Mouse (Mus musculus) frontal cortex, postnatal 25 days (tissue): Measurements from ENCODE around the gene Mov10.
"Not testable (repeated sequence)": the region's sequence is repeated elsewhere in the genome, so short reads cannot be mapped to it uniquely, and the experiment has no call there.

ENCODE experiments used
- DNase-seq, 2 experiments: peaks; one replicate each; pipeline ENCODE4 v3.0.0; 2022; ENCODE audit warnings: low spot score in 2 of 2

Gene Mov10

DNA sequence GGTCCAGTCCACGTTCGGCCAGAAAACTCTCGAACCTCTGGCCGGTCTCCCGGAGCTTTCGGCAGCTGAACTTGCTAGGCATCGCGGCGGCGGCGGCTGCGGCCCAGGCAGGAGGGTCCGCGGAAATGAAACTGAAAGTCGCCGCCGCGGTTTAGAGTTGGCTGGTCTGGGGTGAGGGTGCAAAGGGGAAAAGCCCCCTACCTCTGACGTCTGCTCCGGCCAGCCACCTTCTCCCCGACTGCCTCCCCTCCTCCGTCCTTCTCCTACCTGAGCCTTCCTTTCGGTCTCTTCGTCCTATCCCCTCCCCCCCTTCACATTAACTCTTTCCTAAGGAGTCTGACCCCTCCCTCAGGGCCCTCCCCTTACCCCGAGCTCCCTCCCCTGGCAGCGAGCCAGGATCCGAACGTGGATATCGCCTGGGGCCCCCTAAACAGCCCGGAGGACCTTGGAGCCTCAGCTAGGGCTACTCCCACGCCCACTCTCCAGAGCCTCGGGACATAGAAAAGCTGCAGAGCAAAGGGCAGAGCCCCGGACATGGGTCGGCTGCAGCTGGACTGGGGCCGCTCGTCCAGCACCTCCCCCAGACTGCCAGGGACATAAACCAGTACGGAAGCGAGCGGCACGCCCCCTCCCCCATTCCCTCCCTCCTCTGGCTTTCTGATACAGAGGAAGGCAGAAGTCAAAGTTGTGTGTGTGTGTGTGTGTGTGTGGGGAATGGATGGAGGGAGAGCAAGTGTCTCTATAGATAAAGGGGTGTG lies at the start of gene Mov10:
TSS of gene Mov10 (minus strand) at position 573 of the 758 bp plus-strand sequence.
- peak in 1 of 2 experiments; percentile 25 for DNase-seq

DNA sequence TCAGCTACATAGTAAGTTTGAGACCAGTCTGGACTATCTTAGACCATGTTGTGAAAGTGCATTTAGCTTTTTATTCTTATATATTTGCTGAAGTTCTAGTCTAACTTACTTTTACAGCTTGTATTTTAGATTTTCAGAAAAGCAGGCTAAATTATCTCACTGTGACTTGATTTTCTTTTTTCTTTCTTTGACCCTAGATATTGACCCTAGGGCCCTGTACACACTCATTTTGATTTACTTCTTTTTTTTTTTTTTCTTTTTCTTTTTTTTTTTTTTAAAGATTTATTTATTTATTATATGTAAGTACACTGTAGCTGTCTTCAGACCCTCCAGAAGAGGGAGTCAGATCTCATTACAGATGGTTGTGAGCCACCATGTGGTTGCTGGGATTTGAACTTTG lies 48.3 kb upstream of the Mov10 start:
- not testable (repeated sequence) for DNase-seq

DNA sequence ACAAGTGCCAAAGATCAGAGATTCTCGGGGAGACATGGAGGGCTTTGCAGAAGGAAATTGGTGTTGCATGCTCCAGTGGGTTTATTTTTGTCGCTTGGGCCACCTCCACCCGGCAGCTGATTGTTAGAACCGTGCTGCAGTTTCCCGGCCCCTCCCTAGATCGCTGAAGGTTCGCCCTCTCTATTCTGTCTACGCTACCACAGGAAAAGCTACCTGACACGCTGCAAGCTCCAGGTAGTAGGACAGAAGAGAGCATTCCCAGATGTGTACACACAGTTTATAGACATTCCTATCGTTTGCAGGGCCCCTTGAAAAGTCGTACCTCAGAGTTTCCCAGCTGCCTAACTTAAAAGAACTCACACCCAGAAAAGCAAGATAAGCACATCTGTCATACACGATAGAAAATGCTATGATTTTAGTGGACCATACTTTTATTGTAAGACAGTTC lies 47.0 kb upstream of the Mov10 start:
- no peak for DNase-seq

DNA sequence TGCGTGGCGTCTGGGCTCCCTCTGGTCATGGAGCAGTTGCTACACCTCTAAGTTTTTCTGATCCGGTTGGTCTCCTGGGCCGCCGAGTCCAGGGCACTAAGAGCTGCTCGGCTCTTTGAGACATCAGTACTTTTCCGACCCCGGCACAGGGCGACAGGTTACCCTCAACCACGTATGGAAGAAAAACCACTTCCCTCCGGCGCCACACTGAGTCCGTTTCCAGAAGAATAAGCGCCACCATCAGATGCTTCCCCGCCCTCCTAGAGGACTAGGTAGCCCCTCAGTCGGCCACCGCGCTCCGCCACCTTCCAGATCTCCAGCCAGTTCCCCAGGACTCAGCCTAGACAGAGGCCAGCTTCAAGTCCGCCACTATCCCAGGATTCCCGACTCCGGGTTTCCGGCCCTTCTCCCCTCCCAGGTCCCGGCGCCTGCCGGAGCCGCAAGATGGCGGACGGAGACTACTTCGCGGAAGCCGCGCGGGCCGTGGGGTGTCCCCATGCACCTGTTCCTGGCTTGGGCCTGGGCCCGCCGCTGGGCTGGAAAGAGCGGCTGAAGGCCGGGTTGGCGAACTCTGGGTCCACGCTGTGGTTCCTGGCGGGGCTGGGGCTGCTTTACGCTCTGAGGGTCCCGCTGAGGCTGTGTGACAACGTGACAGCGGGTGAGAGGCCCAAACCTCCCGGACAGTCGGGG lies 46.4 kb upstream of the Mov10 start:
- peak; percentile 81 to 82 for DNase-seq

DNA sequence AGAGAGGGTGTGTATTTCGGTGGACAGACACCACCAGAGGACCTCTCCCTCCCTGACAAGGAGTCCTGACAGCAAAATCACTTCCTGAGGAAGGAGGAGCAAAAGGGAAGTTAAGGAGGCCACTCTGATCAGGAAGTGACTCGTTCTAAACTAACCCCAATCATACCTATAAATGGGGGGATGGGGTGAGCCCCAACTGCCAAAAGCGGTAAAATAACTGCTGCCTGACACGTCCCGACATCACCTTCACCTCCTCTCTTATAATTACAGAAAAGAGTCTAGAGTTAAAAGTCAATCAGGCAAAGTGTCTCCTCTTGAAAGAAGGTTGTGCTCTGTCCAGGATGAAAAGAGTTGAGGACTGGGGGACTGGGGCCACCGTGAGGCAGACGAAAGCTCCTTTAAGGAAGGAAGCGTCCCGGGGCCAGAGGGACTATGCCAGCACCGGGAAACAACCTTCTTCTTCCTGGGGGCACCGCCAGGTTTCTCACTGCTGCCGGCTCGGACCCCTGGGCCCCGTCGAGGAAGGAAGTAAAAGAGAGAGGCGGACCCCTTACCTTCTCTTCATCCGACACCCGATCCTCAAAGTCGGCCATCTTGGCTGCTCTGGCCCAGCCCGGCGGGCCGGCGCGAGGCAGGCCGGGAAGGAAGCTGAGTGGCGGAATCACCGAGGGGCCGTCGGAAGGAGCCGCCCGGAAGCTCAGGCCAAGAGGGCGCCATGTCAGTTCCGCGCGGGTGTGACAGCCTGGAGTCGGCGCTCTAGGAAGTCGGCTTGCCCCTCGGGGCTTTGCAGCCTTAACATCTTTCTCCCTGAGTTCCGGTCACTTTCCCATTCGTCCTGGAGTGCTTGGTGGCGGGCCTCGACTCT lies 45.7 kb upstream of the Mov10 start, which contains the start of the genes St7l and Capza1:
TSS of gene St7l (plus strand) at position 220 of the 865 bp plus-strand sequence.
TSS of gene Capza1 (minus strand) at position 720 of the 865 bp plus-strand sequence.
- peak; percentile 77 to 82 for DNase-seq

DNA sequence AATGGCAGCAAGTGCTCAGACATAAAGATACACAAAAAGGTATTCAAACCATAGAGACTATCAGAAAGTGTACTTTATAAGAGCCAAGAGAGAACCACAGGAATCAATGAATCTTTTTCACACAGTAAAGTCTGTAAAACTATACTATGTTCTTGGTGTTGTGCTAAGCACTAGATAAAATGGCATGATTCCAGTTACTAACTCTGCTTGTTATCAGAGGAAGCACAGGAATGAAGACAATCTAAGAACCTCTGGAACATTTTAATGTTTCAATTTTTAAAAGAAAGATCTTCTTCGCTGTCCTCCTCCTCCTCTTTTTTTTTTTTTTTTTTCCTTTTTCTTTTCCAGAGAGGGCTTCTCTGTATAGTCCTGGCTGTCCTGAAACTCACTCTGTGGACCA lies 40.2 kb upstream of the Mov10 start:
- DNase-seq: no peak

DNA sequence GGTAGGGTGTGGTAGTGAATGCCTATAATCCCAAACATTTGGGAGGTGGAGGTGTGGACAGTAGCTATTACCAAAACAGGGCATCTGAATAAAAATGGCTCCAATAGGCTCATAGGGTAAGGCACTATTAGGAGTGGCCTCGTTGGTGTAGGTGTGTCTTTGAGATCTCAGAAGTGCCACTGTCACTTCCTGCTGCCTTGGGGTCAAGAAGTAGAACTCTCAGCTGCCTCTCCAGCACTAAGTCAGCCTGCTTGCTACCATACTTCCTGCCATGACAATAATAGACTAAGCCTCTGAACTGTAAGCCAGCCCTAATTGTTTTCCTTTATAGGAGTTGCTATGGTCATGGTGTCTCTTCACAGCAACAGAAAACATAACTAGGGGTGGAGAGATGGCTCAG lies 37.7 kb upstream of the Mov10 start:
- no peak for DNase-seq

DNA sequence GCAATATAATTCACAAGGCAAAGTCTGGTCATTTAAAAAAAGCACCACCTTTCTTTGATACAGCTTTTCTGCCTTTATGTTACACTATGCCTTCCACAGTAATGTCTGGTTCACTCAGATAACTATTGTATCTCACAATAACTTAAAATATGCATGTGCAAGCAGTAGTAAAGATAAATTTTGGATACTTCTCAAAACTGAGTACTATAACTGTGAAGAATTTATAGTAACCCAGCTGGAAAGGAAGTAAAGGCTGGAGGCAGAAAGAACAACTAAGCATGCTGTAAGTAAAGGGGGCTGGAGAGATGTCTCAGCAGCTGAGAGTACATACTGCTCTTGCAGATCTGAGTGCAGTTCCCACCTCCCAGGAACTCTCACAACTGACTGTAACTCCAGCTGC lies 36.5 kb upstream of the Mov10 start:
- DNase-seq: no peak

DNA sequence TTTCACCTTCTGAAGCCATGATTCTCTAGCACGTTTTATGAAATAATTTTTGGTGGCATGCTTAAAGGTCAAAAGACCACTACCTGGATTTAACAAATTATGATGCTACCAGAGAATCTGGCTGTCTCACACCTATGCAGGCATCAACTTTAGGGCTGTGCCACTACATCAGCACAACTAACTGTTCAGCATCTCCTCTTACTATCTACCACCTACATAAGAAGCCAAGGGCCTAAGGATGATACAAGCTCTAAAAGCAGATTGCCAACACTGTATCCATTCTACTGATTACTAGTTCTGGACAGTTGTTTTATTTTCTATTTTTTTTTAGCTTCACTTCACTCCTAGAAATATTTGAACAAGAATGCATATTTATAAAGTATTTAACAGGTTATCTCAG lies 36.1 kb upstream of the Mov10 start:
- no peak for DNase-seq

DNA sequence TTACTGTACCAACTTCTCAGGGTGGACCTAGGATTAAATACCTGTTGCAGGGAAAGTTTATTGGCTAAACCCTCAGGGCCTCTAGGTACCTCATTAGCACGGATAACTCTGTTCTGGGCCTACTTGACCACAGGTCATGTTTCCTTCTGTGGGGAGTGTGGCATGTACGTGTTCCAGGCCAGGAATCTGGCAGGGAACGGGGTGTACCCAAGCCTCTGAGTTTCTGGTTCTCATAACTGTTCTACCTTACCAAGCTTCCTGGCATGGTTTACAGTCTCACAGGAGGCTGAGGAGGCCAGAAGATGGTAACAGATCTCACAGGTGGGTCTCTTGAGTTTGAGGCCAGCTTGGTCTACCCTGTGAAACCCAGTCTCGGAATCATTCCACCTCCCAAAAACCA lies 28.2 kb upstream of the Mov10 start:
- no peak for DNase-seq

DNA sequence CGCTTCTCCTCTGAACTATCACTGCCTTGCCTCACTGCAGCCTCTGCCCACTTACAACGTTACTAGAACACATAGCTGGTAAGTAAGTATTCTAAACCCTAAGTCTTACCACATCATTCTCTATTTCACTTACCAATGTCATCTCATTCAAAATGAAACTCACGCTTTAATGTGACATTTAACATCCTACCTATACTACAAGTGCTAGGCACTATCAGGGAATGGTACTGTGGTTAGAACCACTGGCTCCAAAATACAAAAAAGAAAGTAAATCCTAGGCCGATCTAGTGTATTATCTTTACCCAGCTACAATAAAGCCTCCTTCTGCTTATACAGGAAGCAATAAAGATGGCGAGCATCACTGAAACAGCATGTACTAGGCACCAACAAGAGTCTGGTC lies 22.7 kb upstream of the Mov10 start:
- DNase-seq: no peak

DNA sequence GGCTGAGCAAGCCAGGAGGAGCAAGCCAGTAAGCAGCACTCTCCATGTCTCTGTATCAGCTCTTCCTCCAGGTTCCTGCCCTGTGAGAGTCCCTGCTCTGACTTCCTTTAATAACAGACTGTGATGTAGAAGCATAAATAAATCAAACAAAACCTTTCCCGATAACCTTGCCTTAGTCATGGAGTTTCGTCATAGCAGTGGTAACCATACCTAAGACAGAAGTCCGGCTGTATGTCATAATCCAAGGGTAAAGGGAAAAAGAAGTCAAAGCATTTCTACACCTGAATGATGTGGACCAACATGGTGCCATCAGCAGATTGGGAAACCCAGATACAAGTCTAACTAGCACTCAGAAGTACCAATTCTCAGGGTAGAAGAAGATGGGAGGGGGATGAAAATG lies 17.4 kb upstream of the Mov10 start:
- no peak for DNase-seq

DNA sequence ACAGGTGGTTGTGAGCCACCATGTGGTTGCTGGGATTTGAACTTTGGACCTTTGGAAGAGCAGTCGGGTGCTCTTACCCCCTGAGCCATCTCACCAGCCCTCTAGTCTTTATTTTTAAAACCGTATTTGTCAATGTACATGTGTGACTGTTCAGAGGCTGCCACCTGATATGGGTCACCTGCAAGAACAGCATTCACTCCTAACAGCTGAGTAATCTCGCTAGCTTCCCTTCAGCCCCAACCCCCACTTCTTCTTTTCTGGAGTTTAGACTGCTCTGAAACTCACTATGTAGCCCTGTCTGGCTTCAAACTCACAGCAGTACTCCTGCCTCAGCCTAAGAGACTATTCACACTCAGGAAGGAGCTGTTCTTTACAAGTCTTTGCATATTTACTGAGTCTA lies 4.0 kb upstream of the Mov10 start:
- no peak for DNase-seq

DNA sequence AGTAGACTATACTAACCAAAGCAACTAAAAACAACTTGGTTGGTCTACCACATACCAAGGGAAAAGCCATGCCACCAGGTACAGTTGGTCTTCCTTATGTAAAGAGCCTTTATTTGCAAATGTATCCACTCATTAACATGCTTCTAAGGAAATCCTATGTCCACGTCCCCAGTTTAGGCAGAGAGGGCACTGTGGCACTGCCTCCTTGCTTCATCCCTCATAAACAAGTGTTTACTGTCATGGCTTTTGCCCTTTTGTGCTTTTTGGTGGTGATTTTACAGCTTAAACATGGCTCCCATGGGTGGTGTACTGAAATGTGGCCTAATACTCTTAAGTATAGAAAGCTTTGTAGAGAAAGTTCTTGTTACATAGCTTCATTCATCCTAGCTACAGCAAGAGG lies 2.1 kb upstream of the Mov10 start:
- DNase-seq: no peak

DNA sequence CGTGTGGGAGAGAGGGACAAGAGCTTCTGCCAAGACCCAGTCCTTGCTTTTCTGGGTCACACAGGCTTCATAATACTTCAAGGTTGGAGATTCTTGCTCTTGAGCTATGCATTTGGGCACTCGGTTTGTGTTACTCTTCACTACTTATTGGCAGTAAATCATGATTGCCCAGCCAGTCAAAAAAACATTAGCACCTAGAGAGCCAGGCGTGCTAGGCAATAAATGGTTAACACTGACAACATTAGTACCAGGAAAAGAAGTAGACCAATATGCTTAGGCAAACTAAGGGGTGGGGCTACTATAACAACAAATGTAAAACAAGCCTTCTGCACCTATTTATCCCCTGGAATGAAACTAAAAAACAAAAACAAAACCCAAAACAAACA lies 379 bp upstream of the Mov10 start:
- no peak for DNase-seq

DNA sequence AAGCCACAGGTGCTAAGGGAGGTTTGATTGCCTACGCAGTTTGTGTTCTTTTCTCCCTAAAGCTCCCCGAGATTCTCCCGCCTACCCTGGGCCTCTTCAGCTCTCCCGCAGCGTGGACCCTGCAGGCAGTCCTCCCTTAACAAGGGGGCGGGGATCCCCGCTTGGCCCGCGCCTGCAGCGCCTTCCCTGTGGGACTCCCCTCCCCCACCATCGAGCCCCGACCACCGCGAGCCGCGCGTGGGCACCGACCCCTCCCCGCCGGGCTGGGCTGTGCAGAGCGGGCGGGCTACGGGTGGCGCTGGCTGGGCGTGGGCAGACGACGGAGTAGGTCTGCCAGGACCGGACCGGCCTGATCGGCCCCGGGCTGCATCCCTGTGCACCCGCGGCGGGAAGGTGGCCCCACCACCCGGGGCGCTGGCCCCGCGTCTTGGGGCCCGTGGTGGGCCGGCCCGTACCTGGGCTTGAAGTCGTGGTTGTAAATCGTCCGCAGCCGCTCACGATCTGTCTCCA lies 827 bp downstream of the Mov10 start:
- DNase-seq: peak in 1 of 2 experiments; percentile 28

DNA sequence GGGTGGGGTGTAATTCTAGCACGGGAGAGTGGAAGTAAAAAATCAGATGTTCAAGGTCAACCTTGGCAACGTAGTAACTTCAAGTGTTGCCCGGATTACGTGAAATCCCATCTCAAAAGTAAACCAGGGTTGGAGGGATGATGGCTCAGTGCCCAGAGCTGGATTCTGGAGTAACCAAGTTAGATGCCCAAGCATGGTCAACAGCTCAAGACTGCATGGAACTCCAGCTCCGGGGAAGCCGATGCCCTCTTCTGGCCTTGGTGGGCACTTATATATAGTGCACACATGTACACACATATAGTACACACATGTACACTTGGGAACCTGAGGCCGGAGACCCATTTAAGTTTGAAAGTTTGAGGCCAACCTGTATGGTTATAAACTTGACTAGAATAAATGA lies 2.2 kb downstream of the Mov10 start:
- no peak for DNase-seq

DNA sequence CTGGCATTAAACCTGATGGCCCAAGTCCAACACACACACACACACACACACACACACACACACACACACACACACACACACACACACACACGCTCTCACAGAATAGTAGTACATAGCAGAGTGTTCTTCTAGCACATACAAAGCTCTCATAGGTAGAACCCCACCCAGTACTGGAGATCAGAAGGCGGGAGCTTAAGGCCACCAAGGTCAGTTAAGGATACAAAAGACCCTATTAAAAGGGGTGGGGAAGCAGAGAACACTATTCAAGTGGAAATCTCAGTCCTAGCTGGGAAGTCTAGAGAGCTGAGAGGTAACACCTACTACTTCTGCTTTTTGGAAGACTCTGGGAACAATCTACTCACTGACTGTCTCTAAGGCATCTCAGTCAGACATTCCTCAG lies 3.0 kb downstream of the Mov10 start:
- no peak for DNase-seq

DNA sequence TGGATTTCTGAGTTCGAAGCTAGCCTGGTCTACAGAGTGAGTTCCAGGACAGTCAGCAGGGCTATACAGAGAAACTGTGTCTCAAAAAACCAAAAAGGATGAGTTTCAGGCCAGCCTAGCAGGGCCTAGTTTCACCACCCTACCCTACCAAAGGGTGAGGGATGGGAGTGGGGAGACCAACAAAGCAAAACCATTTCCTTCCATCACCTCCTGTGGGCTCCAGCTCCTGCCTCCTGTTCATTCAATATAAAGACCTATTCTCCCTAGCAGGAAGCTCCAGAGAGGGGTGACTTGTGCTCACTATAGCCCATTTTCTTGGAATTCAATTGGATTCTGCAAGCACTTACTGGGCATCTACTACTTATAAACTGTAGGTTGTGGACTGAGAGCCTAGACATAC lies 3.6 kb downstream of the Mov10 start:
- no peak for DNase-seq

DNA sequence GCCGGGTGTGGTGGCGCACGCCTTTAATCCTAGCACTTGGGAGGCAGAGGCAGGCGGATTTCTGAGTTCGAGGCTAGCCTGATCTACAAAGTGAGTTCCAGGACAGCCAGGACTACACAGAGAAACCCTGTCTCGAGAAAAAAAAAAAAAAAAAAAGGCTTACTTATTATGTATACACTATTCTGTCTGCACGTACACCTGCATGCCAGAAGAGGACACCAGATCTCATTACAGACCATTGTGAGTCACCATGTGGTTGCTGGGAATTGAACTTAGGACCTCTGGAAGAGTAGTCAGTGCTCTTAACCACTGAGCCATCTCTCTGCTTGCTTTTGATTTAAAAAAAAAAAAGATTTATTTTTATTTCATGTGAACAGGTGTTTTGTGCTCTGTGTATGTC lies 5.1 kb downstream of the Mov10 start:
- not testable (repeated sequence) for DNase-seq

DNA sequence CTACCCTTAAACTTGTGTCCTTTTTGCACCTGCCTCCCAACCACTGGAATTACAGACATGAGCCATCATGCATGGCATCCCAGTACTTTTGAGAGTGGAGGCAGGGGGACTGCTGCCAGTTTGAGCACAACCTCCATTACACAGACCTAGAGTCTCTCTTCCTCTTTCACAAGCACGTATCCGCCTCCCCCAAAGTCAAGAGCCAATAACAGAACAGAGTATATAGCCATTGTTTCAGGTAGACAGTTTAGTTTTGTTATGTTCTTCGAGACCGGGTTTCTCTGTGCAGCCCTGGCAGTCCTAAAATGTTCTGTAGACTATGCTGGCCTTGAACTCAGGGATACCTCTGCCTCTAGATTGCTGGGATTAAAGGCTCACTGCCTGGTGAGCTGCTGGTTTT lies 6.1 kb downstream of the Mov10 start:
- no peak for DNase-seq

DNA sequence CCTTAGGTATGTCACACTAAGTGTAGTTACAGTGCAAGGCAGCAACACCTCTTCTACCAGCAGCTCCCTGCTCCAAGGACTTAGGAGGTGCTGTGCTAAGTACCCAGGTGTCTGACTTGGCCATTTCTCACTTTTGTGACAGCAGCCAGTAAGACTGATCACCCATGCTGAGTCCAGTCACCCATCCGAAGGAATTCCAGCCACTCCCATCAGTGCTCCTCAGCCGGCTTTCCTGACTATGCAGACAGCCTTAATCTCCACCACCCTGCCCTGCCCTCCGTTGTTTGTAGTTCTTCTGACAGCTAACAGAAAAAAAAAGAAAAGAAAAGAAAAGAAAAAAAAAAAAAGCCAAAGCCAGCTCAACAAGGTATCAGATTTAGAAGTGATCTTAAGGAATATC lies 6.6 kb downstream of the Mov10 start:
- no peak for DNase-seq
